Mouse (Mus musculus): ENCODE results near the gene Dnah3. TPM values are rescaled to one million over a fixed set of nuclear protein-coding genes. Genes with fewer than 3 reads are reported as not detected.
A peak's percentile ranks its signal among the peaks of the same experiment; 100 is the strongest.

Dnah3 gene
- total RNA-seq, 2 experiments from 2014 or later, result 0.34 to 0.52 TPM

DNA sequence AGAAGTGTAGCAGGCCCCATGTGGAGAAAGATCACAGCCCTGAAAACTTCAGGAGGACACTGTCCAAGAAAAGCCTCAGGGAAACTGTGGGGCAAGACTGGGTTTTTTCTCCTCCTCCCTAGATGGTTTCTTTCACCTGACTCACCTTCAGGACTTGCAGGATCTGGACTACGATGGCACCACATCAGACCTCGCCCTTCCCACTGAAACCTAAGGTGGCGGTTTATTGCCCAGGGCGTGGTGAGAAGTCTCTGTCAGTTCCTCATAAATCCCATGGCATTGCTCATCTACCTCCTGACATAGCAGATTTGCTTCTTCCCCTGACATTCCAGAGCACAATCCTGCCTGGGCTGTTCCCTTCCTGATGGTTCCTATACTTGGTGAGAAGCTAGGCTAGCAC is 135.6 kb downstream of the Dnah3 start:
- intact Hi-C loops (cut with DNase I), result no loop called here
- DNase-seq, result no peak

DNA sequence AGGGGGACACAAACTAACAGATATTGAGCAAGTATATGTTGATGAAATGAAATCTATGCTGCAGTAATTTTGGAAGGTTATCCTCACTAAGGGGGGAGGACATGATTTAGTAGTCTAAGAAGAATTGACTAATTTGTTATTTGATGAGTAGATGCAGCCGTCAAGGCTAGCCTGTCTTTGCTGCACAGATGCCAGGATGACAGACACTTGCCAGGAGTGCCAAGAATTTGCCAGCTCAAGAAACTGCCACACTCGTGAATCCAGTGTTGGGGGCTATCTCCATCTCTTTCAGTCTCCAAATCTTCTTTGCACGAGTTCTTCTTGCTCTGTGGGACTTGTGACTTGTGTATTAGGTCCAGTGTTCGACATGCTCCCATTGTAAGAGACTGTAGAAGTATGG is 136.0 kb downstream of the Dnah3 start:
- no peak for DNase-seq
- intact Hi-C loops (cut with DNase I), result no loop called here

DNA sequence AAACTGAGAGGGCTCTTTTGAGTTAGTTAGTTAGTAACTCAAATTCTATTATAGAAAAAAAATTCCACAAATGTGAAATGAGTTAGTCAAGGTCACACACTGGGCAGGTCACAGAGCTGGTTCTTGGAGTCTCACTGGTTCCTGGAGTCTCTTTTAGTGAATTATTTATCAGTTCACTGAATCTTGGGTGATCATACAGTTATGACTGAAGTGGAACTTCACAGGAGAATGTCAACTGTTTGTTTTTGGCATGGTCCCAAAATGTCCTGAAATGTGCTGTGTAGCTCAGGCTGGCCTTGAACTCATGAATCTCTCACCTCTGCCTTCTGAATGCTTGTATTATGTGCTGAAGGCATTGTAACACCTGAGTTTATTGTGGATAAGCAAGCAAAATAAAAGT is 137.7 kb downstream of the Dnah3 start:
- intact Hi-C loops (cut with DNase I), result no loop called here
- DNase-seq, result no peak

DNA sequence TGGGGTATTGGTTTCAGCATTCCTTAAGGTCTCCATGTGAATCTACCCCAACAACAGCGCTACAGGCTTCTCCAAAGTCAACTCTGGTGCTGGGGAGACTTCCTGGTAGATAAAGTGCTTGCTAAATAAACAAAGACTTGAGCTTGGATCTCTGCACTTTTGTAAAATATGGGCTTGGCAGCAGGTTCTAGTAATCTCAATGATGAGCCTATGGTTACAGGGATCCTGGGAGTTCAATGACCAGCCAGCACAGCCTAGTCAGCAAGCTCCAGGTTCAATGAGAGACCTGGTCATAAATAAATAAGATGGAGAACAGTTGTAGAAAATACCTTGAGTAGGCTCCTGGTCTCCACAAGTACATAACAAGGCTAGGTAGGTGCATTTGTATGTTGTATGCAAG is 141.0 kb downstream of the Dnah3 start:
- no peak for DNase-seq
- intact Hi-C loops (cut with DNase I), result no loop called here

DNA sequence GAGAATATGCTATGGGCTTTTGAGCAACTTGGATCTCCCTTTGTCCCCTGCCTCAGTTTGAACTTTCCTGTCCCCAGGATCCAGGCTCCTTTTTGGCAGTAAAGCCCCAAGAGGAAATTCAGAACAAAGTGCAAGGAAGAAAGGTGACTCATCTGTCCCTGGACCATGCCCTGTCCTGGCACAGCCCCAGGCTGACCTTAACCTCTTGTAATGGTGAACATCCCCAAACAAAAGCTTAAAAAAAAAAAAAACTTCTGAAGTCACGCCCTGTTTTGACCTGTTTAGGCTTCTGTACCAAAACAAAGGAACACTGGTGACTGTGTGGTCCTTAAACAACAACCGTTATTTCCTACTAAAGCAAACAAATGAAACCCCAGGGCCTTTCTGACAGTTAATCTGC is 153.5 kb downstream of the Dnah3 start:
- intact Hi-C loops (cut with DNase I), result no loop called here
- DNase-seq, result no peak

DNA sequence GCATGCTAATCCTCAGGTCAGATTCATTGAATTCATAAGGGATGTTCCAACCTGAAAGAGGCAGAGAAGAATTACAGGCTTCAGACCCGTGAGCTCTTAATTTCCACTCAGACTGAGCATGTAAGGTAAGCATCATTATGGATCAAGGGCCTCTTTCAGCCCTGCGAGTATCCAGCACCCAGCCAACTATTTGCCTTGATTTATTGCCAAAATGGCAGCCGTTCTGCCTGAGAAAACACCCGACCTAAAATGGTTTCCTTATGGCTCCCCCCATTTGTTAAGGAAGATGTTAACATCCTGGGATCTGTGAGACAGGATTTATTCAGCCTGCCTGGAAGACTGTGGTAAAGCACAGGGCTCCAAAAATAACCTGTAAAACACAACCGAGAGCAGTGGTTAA is 158.0 kb downstream of the Dnah3 start:
- intact Hi-C loops (cut with DNase I), result no loop called here
- DNase-seq, result no peak

DNA sequence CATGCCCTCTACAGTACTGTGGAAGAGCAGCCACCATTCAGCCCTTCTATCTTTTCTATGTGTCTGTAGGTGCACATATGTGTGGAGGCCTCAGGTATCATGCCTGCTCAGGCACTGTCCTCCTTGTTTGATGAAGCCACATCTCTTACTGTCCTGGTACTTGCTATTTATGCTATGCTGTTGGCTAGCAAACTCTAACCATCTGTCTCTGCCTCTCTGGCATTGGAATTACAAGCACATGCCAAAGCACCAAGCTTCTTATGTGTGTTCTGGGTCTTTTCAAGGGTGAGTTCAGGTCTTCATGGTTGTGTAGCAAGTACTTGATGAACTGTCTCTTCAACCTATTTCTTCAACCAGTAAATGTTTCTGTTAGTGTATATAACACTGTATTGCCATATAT is 158.8 kb downstream of the Dnah3 start:
- intact Hi-C loops (cut with DNase I), result no loop called here
- DNase-seq, result no peak

DNA sequence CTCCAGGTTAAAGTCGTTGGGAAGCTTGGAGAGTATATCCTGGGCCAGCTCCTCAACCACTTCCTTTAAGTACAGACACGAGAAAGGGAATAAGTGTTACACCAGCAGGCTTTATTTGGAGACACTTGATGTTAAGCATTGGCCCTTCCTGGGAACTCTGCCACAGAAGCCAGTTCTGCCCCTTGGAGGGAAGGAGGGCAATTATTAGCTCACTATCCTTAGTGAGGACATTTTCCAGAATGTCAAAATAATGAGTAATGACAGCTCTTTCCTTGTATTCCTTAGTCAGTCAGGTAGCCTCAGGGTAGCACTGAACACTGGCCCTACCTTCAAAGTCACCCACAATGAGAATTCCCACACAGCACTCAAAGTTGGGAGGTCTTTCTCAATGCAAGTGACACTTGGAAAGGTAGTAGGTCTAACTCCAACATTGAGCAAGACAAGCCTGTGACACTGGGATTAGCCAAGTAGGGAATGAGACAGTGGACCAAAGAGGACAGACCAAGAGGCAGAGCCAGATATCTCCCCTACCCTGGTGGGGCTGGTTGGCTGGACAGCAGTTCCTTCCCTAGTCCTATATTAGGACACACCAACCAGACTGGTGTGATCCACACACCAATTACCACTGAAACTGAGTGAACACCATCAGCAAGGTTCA is 166.2 kb downstream of the Dnah3 start:
- intact Hi-C loops (cut with DNase I), result no loop called here
- DNase-seq, result no peak

DNA sequence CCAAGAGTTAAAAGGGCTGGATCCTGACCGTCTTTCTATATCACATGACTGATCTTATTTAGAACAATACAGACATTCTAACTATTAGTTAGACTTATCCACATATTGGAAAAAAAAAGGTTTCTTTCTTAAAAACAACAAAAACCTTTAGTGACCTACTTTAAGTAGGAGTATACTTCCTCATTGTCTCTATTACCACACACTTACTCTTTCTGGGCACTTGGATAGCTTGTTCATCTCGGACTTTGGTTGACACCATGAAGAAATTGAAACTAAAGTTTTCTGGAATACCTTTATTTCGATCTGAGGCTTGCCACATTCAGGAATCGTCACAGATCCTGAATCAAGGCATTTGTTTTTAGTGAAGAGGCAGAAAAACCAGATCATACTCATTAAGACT is 174.0 kb downstream of the Dnah3 start:
- DNase-seq, result no peak
- intact Hi-C loops (cut with DNase I), result no loop called here

DNA sequence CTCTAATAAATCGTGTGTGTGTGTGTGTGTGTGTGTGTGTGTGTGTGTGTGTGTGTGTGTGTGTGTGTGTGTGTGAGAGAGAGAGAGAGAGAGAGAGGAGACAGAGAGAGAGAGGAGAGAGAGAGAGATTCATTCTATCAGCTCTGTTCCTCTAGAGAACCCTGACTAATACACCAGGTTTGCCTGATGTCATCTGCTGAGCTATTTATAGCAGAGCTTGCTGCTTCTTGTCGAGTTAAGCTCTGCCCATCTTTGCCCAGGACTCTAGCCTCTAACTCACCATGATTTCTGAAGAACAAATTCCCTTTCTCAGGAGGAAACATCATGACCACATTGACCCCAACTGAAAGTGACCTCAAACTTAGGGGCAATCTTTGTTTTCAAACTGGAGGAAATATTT is 174.6 kb downstream of the Dnah3 start:
- DNase-seq, result no peak
- intact Hi-C loops (cut with DNase I), result no loop called here

DNA sequence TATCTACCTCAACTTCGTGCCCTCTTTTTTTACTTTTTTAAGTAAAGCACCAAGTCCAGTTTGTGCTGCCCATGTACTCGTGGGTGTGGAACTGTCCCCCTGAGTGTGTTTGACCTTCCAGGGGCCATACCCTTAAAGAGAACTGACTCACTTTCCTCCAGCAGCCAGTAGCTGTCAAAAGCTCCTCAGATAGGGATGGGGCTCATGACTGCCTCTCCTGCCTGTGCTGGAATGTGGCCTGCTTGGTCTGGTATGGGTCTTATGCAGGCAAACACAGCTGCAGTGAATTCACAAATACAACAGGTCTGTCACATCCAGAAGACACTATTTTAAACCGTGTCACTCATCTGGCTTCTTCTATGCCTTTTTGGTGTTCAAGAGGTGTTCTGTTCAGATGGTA is 183.4 kb downstream of the Dnah3 start:
- intact Hi-C loops (cut with DNase I), result no loop called here
- no peak for DNase-seq

DNA sequence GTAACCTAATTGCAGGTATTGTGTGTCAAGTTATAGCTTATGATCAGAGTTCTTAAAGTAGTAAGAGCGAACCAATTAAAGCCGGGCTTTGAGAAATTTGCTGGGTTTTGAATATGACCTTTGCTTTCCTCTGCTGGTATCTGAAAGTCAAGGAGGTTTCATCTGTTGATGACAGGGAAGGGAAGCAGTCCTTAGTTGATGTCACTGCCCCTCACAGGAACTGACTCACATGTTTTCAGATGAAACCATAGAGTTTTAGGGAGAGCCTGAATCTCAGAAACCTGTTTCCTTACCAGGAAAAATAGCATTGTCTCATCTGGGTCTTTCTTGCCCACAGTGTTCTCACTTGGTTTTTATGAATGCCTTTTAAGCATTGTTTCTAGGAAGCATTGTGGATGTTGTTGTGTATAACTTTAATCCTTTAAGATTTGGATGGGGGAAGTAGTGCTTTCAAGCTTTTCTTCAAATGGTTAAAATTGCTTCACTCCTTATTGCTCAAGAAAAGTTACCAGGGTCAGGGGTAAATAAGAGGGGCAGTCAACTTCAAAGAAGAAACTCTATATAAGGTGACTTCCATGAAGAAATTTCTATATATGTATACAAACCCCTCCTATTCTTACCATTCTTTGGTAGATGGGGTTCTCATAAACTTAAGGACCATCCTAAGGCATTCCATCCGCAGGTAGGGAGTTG is 188.4 kb downstream of the Dnah3 start:
- DNase-seq, result no peak
- intact Hi-C loops (cut with DNase I), result loop anchor here (10.0 kb wide), 1 partner anchor 168 kb away; no protein-coding TSS in a partner anchor

DNA sequence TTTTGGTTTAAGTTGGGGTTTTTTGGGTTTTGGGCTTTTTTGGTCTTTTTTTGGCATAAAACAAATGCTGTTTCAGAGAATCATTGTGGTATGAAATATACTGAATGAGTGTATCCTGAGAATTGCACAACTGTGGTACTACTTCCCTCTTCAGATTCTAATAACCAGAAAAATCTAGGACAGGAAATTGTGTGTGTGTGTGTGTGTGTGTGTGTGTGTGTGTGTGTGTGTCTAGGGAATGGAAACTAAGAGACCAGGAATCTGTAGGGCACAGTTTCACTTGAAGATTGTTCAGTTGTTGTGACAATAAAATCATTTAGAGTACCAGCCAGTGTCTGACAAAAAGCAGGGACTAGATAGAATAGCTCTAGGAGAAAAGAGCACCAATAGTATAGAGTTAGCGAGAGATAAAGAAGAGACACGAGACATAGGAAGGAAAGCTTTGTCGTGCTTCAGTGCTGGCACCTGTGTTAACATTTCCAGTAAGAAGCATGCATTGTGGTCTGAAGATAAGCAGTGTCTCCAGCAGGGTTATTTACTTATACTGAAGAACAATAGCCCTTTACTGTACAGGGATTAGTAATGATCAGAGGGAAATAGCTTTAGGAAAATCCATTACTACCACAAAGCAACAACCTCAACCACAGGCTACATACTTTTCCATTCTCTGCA is 195.6 kb downstream of the Dnah3 start:
- intact Hi-C loops (cut with DNase I), result loop anchor here (10.0 kb wide), 1 partner anchor 175 kb away; no protein-coding TSS in a partner anchor
- no peak for DNase-seq

DNA sequence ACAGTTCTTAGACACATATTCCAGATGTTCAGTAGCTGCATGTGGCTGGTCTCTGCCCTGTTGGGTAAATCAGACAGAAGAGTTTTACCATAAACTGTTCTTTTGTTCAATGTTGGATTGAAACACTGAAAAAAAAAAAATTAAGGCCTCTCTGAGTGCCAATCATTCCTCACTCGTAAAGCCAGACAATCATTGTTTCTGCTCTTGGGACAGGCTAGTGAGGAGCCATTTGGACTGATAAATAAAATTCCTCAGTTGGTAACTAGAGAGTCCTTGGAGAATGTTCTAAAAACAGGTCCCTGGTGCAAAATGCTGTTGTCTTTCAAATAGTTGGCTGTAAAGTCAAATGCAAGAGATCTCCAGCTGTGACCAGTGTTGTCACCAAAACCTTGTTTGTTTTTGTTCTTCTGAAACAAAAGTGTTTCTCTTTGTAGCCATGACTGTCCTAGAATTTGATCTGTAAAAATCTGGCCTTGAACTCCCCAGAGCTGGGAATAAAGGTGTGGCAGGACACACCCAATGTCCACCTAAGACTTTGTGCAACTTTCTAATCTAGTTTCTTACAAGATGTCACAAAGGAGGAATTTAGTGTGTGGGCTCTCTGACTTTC is 196.7 kb downstream of the Dnah3 start:
- no peak for DNase-seq
- intact Hi-C loops (cut with DNase I), result no loop called here

DNA sequence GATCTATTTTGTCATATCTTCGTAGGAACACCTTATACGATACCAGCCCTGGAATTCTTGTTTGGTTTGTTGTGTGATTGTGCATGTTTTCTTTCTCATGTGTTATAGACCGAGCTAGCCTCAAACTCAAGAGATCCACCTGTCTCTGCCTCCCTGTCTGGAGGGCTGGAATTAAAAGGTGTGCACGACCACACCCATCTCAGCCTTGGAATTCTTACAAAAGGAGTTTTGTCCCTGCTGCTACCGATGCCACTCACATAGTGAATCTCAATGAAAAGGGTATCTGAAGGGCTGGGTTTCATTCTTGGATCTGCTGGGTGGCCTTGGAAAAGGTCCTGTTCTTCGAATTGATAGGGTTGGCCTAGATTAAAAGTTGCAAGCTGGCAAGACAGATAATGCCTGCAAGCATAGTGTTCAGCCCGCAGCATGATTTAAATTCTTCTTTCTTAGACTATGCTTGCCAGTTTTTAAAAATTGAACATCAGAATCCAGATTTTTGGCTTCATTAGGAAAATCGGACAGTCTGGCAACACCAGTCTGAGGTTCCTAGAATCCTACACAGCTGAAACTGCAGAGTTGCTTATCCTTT is 197.5 kb downstream of the Dnah3 start:
- intact Hi-C loops (cut with DNase I), result no loop called here
- no peak for DNase-seq

DNA sequence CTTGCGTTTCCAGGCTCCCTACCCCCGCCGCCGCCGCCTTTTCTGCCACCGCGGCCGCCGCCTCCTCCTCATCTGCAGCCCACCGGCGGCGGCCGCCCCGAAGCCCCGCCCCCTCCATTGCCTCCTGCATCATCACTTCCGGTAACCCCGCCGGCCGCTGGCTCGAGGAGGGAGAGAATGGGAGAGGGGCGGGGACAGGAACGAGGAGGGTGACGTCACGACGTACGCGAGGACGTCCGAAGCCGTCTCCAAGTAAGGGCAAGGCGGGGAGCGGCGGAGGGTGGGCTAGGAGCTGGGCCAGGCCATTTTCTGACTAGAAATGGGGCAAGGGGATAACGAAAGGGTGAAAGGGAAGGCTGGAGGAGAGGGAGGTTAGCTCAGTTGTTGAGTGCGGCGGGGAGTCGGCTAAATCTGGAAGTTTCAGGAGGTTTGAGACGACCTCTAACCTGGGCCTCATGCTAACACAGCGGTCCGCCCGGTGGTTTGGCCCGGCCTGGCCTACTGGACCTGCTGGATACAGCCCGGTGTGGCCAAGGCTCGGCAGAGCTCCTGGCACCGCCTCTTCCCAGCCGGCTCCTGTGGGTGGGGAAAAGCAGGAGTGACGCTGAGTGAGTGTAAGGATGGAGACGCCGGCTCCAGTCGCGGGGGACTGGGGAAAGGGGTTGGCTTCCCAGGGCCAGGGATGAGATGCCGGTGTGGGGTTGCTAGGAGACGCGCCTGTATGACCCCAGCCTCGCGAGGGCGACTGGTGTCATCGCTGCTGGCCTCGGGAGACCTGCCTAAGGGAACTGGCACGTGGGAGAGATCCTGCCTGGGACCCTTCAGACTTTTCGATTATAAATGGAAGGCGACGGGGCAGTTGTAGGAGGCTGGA is 199.2 kb downstream of the Dnah3 start, which contains the start of the genes Lyrm1 and Dcun1d3:
Gene Lyrm1, plus strand, starts transcription at position 223 of the 874 bp plus-strand sequence.
Gene Dcun1d3, minus strand, starts transcription at position 660 of the 874 bp plus-strand sequence.
- intact Hi-C loops (cut with DNase I), result no loop called here
- DNase-seq, result peak; percentile 100

DNA sequence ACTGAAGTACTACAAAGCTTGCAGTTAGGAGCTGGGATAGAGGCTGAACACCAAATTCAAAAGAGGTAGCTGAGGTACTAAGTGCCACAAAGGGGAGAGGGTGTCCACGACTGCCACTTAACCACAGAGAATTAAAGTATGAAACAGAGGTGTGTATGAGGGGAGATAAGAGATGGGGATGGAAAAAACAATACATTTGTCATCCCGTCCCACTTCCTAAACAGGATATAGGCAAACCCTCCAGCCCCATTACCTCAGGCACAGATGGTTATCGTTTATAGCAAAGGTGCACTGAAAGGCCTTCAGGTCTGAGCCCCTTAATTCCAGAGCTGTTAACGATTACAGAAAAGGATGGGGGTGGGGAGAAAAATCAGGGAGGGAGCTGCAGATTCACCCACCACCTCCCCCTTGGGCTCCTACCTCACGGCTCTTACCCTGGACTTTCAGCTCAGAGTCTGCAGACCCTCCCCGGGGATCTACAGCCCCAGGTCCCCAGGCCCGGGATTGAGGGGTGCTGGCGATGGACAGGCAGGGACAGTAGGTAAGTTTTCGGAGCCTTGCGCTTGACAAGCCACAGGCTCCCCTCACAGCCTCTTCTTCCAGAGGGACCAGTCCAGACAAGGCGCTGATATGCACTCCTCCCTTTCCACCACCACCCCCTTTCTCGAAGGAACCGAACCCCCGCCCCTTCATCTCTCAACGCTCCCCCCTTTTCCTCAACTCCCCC is 200.1 kb downstream of the Dnah3 start:
- no peak for DNase-seq
- intact Hi-C loops (cut with DNase I), result no loop called here

DNA sequence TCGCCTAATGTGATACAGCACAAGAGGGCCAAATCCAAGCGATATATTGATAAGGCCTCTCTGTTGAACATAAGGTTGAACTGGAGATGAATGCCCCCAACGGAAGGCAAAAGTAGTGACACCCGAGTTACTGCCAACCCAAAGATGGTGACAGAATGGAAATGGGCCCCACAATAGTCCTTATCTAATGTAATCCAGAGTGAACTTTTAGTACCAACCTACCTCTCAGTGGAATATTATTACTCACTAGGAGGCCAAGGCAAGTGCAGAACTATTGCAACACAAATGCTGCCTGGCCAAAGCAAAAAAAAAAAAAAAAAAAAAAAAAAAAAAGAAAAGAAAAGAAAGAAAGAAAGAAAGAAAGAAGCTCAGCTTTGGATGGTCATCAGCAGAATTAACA is 202.3 kb downstream of the Dnah3 start:
- DNase-seq, result no peak
- intact Hi-C loops (cut with DNase I), result no loop called here

DNA sequence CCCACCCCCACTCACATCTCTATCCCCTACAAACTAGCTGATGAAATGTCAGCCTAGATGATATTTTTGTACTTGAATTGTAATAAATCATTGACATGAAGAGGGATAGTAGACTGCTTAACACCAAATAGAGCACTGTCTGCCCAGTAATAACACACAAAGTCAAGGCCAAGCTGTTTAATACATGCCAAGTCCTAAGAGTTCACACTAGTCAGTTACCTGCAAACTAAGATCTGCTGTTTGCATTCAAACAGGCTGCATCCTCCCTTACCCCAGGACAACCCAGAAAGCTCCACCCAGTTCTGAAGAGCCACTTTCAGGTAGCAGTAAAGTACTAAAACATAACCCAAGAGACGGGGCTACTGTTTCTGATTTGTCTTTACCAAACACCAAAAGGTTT is 202.9 kb downstream of the Dnah3 start:
- intact Hi-C loops (cut with DNase I), result no loop called here

More for the DNA sequence above, 202.9 kb downstream of the Dnah3 start:
- DNase-seq, result no peak

Data from left cerebral cortex, postnatal 4 days (tissue).